Mouse (Mus musculus) adipocyte (in vitro differentiated cells): ENCODE measurements around the gene Lpar2.

ENCODE experiments used
- DNase-seq: peaks from one replicate; pipeline ENCODE4 v3.0.0-alpha.2; 2016; ENCODE audit warnings: low spot score

The Lpar2 gene

GRCm38 (mm10) chr8:69807236-69807635, 15.0 kb upstream of the Lpar2 start:
- DNase-seq, result no peak

DNA sequence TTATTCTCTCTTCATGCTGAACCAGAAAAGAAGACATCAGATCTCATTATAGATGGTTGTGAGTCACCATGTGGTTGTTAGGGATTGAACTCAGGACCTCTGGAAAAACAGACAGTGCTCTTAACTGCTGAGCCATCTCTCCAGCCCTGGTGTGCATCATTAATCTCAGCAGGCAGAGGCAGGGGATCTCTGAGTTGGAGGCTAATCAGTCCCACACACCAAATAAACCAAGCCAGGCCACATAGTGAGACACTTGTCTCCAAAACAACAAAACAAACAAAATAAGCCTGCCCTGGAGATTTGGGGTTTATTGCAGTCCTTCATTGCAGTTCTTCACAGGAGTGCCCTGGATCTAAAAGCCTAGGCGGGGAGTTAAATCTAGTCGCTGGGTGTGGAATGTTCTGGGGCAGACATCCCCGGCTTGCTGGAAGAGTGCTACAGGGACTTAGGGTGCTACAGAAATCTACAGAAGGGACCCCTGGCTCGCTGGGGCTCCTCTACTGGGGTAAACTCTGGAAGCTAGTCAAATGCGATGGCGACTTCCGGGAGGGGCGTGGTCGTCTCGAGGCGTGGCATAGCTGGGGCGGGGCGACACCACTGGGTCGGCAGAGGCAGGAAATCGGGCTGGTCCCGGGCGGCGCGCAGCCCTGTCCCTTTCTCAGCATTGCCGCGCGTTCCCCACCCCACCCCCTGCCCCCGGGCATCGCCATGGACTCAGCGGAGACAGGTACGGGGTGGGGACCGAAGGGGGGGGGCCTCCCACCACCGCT, 13.9 kb upstream of the Lpar2 start, which contains the start of gene Gmip:
Gene Gmip, plus strand, starts transcription at position 586 of the 770 bp plus-strand sequence.
- DNase-seq, result peak; percentile 78

- peak; percentile 25 for DNase-seq
Observed at GRCm38 (mm10) chr8:69808864-69809403, 13.3 kb upstream of the Lpar2 start.

DNA sequence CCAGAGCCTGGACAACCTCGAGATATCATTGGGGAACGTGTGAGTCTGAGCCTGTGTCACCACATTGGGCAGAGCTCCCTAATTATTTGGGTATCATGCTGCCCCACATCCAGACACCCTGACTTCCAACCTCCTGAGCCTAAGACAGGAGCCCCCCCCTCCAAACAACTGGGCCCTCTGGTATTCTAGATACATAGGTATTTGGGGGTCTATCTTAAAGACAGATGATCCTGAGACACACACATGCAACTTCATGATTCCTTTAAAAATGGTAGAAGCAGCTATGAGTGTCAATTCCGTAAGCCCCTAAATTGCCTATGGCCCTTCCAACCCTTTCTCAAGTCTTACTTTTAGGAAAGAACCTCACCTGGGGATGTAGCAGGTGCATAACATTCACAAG, 12.4 kb upstream of the Lpar2 start:
- no peak for DNase-seq

DNA sequence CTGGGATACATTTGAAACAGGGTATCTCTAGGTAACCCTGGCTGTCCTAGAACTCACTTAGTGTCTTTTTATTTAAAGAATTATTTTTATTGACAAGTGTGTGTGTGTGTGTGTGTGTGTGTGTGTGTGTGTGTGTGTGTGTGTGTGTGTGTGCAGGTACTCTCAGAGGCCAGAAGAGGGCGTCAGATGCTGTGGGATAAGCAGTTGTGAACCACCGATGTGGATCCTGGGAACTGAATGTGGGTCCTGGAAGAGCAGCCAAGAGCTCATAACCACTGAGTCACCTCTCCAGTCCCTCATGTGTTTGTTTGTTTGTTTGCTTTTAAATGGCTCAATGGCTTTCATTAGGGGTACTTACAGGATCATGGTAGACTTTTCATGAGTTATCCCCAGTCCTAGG, 7.3 kb upstream of the Lpar2 start:
- DNase-seq, result no peak

- DNase-seq, result peak; percentile 35
Observed at GRCm38 (mm10) chr8:69815396-69815795, 6.8 kb upstream of the Lpar2 start.

GRCm38 (mm10) chr8:69820466-69820865, 1.8 kb upstream of the Lpar2 start:
- DNase-seq, result no peak

GRCm38 (mm10) chr8:69821971-69822385, 251 bp upstream of the Lpar2 start:
- DNase-seq, result peak; percentile 18

- no peak for DNase-seq
Observed at GRCm38 (mm10) chr8:69826371-69826770, 4.1 kb downstream of the Lpar2 start.

DNA sequence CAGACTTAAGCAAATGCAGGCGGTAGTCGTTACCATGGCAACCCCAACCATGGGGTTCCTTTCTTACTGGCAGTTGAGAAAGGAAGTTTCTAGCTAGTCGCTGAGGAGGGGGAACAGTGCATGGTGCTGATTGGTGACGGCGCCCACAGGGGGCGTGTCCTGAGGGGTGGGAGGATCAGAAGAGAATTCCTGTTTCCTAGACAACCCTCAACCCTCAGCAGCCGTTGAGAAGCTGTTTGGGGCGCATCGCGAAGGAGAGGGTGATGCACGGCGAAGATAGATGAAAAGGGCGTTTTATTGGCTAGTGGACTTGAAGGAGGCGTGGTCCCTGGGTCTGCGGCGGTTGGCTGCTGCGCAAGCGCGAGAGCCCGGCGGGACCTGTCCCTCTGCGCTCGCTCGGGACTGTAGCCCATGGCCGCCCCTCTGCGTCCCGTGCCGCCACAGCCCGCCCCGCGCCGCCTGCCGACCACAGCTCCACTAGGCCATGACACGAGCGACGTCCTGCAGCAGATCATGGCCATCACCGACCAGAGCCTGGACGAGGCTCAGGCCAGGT, 10.1 kb downstream of the Lpar2 start, which contains the start of gene Pbx4:
Gene Pbx4, plus strand, starts transcription at position 194 of the 556 bp plus-strand sequence.
- no peak for DNase-seq

DNA sequence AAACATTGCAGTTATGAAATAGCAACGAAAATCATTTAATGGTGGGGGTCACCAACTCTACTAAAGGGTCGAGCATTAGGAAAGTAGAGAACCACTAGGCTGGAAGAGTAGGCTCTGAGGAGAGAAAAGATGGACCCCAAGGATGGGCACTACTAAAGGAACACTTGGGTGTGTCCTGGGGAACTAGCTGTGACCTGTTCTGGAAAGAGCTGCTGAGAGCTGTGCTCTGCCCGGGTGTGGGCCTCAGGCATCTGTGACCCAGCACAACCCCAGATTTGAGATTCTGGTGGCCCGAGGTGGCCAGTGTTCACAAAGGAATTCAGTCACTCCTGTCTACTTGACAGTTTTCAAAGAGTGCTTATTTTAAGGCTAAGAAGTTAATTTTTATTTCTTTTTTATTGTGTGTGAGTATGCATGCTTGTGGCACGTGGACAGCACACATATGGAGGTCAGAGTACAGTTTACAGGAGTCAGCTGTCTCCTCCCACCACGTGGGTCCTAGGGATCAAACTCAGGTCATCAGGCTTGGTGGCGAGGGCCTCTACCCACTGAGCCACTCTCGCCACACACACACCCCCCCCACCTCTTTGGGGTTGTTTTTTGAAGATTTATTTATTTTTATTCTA, 14.9 kb downstream of the Lpar2 start:
- no peak for DNase-seq

- DNase-seq, result no peak
Observed at GRCm38 (mm10) chr8:69847167-69848065, 25.2 kb downstream of the Lpar2 start.

DNA sequence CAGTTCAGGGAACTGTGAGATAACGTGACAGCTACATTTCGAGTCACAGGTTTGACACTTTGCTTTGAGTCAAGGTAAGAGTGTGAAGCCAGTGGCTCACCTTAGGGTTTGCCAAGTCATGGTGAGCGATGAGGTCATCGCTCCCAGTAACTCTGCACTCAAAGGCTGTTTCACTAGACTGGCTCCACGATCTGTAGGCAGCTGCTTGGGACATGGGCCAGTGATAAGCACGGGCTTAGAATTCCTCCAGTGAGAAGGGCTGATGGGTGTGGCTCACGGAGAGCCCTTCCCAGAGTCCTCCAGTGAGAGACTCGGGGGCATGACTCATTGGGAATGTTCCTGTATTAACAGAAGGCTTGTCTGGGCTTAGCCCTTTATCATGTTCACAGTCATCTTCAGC, 26.7 kb downstream of the Lpar2 start:
- peak; percentile 49 for DNase-seq

GRCm38 (mm10) chr8:69849899-69850298, 27.7 kb downstream of the Lpar2 start:
- no peak for DNase-seq

DNA sequence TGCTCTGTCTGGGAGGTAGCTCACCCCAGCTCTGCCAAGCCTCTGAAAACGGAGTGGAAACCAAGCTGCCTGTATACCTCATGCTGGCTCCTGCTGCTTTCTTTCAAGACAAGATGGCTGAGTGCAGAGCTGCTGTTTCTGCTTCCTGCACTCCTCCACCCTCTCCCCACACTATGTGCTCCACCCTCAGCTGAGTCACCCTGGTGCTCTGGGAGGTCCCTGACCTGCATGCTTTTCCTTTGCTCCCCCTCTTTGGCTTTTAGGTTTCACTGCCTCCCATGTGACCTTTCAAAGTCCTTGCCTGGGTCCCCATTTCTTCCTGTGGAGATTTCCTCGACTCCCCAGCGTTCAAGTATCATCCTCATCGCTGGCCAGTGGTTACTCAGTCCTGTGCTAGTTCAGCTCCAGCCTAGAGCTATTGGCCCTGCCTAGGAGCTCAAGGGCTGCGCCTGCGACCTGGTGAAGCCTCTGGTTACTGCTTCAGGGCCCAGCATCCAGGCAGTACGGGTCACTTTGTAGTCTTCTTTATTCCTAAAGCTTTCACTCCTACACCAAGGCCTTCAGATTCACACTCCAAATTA, 28.8 kb downstream of the Lpar2 start:
- no peak for DNase-seq

DNA sequence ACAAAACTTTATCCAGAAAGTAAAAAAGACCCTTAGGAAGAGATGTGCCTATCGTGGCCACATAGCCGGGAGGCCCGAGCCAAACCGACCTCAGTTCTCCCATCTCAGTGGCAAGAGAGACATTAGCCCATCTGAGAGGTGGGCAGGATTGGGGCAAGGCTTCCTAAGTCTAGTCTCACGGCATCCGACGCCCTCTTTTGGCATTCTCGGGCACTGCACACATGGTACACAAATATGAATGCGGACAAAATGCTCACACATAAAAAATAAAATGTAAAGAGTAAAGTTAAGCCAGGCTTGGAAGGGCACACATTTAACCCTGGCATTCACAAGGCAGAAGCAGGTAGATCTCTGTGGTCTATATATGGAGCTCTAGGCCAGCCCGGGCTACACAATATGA, 31.6 kb downstream of the Lpar2 start:
- no peak for DNase-seq

DNA sequence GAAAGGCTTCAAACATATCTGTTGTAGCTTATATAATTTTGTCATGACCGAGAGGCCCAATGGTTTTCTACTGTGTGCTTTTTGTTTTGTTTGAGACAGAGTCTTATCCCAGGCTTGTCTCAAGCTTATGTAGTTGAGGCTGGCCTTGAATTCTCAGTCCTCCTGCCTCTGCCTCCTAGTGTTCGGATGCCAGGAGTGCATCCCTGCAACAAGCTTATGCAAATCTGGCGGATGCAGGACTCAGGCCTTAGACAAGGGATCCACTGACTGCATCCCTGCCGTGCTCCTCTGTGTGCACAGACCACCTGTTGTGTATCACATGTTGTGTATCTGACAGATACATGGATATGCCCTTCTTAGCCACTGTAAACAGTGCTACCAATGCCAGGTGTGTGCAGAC, 38.6 kb downstream of the Lpar2 start:
- DNase-seq, result no peak

DNA sequence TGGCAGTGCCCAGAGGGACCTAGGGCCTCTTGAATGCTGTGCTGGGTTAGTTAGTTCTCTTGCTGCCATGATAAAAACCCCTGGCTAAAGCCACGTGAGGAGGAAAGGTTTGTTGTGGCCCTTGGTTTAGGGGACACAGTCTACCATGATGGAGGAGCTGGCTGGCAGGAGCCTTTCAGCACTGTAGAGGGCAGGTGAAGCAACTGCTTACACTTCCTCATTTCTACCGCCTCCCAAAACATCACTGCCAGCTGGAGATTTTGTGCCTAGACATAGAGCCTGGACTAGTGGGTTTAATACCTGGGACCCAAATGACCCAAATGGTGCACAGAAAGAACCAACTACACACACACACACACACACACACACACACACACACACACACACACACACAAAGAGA, 39.0 kb downstream of the Lpar2 start:
- DNase-seq, result no peak

DNA sequence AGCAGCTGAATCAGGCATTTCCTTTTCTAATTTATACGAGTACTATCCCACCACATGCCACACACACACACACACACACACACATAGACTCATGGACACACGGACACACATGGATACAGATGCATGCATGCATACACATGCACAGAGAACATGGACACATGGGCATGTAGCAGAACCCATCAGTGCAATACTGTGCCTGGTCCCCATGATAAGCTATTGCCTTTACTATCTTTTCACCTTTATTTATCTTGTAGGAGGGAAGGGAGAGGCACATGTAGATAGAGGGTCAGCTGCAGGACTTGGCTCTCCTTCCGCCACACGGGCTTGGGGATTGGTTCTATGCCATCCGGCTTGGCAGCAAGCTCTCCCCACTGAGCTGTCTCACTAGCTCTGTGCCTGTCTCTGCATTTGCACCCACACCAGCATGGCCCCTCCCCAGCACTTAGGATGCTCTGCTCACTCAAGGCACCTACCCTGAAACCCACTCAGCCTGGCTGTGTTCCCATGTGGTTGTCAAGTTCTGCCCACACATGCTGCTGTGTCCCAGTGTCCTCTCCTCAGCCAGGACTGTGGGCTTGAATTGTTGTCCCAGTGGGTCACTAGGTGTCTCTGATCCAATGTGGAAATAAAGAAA, 41.3 kb downstream of the Lpar2 start:
- no peak for DNase-seq

DNA sequence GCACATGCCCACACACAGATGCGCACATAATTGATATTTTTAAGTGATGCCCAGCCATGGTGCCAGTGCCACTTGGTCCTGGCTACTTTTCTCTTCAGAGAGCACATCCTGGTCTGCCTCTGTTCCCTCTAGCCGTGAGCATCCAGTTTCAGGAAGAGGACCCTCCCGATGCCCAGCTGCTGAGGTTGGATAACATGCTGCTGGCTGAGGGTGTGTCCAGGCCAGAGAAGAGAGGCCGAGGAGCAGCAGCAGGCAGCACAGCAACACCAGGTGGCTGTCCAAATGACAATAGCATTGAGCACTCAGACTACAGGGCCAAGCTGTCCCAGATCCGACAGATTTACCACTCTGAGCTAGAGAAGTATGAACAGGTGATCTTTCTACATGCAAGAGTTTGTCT, 42.0 kb downstream of the Lpar2 start:
- DNase-seq, result no peak

DNA sequence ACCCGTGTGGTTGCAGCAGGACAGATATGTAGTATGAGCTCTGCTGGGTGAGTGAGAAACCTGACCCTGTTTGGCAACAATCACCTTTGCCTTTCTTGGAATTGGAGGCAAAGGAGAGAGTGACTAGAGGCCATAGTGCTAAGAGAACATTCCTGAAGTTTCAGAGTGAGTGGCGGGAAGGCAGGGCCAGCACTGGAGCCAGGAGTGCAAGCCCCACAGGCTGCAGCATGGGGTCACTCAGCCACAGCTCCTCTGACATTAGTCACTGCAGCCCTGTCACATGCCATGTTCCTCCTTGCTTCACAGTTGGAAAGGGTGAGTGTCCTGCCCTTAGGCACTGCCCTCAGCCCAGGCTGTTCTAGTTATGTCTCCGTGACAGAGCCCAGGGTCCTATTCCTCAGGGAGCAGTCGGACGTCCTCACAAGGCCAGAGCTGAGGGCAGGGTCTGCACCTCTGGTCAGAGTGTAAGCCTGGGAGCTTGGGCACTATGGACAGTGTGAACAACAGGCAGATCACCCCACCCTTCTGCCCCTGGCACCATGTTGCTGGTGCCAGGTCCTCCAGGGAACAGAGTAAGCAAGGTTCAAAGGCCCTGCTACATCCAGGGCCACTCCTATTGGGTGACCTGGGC, 45.6 kb downstream of the Lpar2 start:
- peak; percentile 86 for DNase-seq
